In genomic region chr15:102515791-102516190, GRCm38 (mm10) we compare ENCODE assay signal across 10 mouse cellular contexts. TPM values are rescaled to one million over a fixed set of nuclear protein-coding genes. Genes with fewer than 3 reads are reported as not detected.
DNase-seq lines count a peak whose midpoint lies in the region; ATAC-seq and TF ChIP-seq lines count a peak whose summit lies in the region.
"Had no signal": no experiment of that assay in that cellular context is flagged by ENCODE, and none has a peak within 500 bp of the region (broad histone marks: within the 10 kb centered on the region; RNA-seq: fewer than 3 reads in every experiment).

No protein-coding gene starts in this region.

- WGBS in heart, embryonic 11.5 days (ENCODE audit: insufficient replicate concordance), result 58% methylated on average over 4 of the region's 4 CpGs
- WGBS in hindbrain, embryonic 14.5 days, result 54% methylated on average over 4 of the region's 4 CpGs
- 42% methylated on average over 4 of the region's 4 CpGs for whole genome bisulfite sequencing in midbrain, embryonic 14.5 days

- no peak overlapping the region; the same call in 1 of the 2 replicates for H3K9ac ChIP-seq in heart, embryonic 11.5 days (ENCODE audit: low read depth, low read length)
- H3K9ac ChIP-seq in hindbrain, embryonic 14.5 days, result peak overlapping the region; percentile 87
- H3K9ac ChIP-seq in midbrain, embryonic 14.5 days (replicated peaks; ENCODE audit: low read length), result peak overlapping the region; percentile 91

- peaks cover 42% of the 10 kb centered on the region for H3K4me1 ChIP-seq in heart, embryonic 11.5 days (ENCODE audit: control insufficient read depth, insufficient read depth, low read length)
- peaks cover 2% of the 10 kb centered on the region; the same call in 1 of the 2 replicates for H3K4me1 ChIP-seq in cortical plate, adult 2 months (ENCODE audit: control insufficient read depth, insufficient read depth, low read length)
- peaks cover 50% of the 10 kb centered on the region for H3K4me1 ChIP-seq in hindbrain, embryonic 14.5 days (replicated peaks; ENCODE audit: control insufficient read depth, insufficient read depth, low read length)
- H3K4me1 ChIP-seq in midbrain, embryonic 14.5 days (ENCODE audit: control insufficient read depth, insufficient read depth, low read length), result peaks cover 56% of the 10 kb centered on the region

- TF ChIP-seq CTCF in cortical plate, adult 2 months (IDR thresholded peaks at IDR 0.05; ENCODE audit: extremely low read depth, insufficient read depth, low read length), result no peak

- no peaks in the 10 kb centered on the region for H3K27me3 ChIP-seq in heart, embryonic 11.5 days (ENCODE audit: control insufficient read depth, insufficient read depth, low read length)
- no peaks in the 10 kb centered on the region for H3K27me3 ChIP-seq in hindbrain, embryonic 14.5 days (ENCODE audit: control insufficient read depth, insufficient read depth, low read length)
- no peaks in the 10 kb centered on the region for H3K27me3 ChIP-seq in midbrain, embryonic 14.5 days (ENCODE audit: control insufficient read depth, insufficient read depth, low read length)

- no peak overlapping the region for H3K27ac ChIP-seq in heart, embryonic 11.5 days (ENCODE audit: low read depth, low read length)
- 0 out of 2 replicates have a peak overlapping the region, but pooled peaks have one; percentile 69 for H3K27ac ChIP-seq in cortical plate, adult 2 months (ENCODE audit: insufficient read depth, low read length)
- H3K27ac ChIP-seq in hindbrain, embryonic 14.5 days, result peak overlapping the region; percentile 94
- peak overlapping the region; percentile 99 for H3K27ac ChIP-seq in midbrain, embryonic 14.5 days (replicated peaks; ENCODE audit: low read depth, low read length)

- DNase-seq in heart, adult 8-10 months (ENCODE audit: low spot score), result no peak
- no peak for DNase-seq in hindbrain, embryonic 14.5 days (ENCODE audit: low spot score)
- no peak for DNase-seq in midbrain, embryonic 14.5 days
- no peak for DNase-seq in retina, embryonic 14.5 days (ENCODE audit: low spot score)
- no peak for DNase-seq in kidney, adult 8-10 months

- H3K4me2 ChIP-seq in heart, embryonic 11.5 days, result peak overlapping the region; percentile 80
- peak overlapping the region; percentile 69 for H3K4me2 ChIP-seq in hindbrain, embryonic 14.5 days (replicated peaks)
- peak overlapping the region; percentile 65 for H3K4me2 ChIP-seq in midbrain, embryonic 14.5 days (ENCODE audit: low read length)

- no peaks in the 10 kb centered on the region for H3K36me3 ChIP-seq in heart, embryonic 11.5 days (ENCODE audit: control insufficient read depth, insufficient read depth, low read length)
- peaks cover 3% of the 10 kb centered on the region; the same call in 1 of the 2 replicates for H3K36me3 ChIP-seq in hindbrain, embryonic 14.5 days (replicated peaks; ENCODE audit: control insufficient read depth, insufficient read depth)
- H3K36me3 ChIP-seq in midbrain, embryonic 14.5 days (ENCODE audit: control insufficient read depth, insufficient read depth, low read length), result no peaks in the 10 kb centered on the region

- H3K9me3 ChIP-seq in heart, embryonic 11.5 days (replicated peaks; ENCODE audit: control insufficient read depth, low read length), result no peaks in the 10 kb centered on the region
- H3K9me3 ChIP-seq in hindbrain, embryonic 14.5 days (ENCODE audit: control insufficient read depth, low read length), result no peaks in the 10 kb centered on the region
- no peaks in the 10 kb centered on the region for H3K9me3 ChIP-seq in midbrain, embryonic 14.5 days (ENCODE audit: control insufficient read depth, low read length)

- TF ChIP-seq POLR2A in cortical plate, adult 2 months (IDR thresholded peaks at IDR 0.05; ENCODE audit: extremely low read depth, insufficient read depth, low read length), result no peak

- H3K4me3 ChIP-seq in heart, embryonic 11.5 days (ENCODE audit: low read depth, low read length), result peak overlapping the region; percentile 65
- peak overlapping the region; percentile 92 for H3K4me3 ChIP-seq in cortical plate, adult 2 months (ENCODE audit: insufficient read depth, low read length)
- H3K4me3 ChIP-seq in hindbrain, embryonic 14.5 days (replicated peaks; ENCODE audit: low read length), result peak overlapping the region; percentile 72
- peak overlapping the region; percentile 69 for H3K4me3 ChIP-seq in midbrain, embryonic 14.5 days (replicated peaks; ENCODE audit: low read depth, low read length)

- no peak for ATAC-seq in heart, embryonic 11.5 days (replicated peaks; ENCODE audit: insufficient number of reproducible peaks, low FRiP score, low TSS enrichment)
- no peak for ATAC-seq in hindbrain, embryonic 14.5 days (ENCODE audit: low FRiP score)
- no peak for ATAC-seq in midbrain, embryonic 14.5 days (ENCODE audit: low FRiP score, low TSS enrichment)
- no peak for ATAC-seq in monocyte, adult 5-6 weeks (replicated peaks; ENCODE audit: insufficient number of reproducible peaks, low FRiP score, low TSS enrichment, poor library complexity, severe bottlenecking)

RNA-seq across cellular contexts. Expression of gene Map3k12, which starts 1.1 kb away (rescaled TPM):
- 10.0 and 10.9 TPM in 2 replicates for polyA plus RNA-seq in heart, embryonic 11.5 days (2014; fragmentation: Nextera tagmentation; extraction: Ambion mirVana)
- 1 to 10 TPM; 1.7 to 2.8 (median 2.3) TPM for total RNA-seq in heart, adult 8-10 months (2022)
- polyA plus RNA-seq in cortical plate, adult 2 months (2012; rRNA removed), result 98.9 and 105 TPM in 2 replicates
- polyA plus RNA-seq in hindbrain, embryonic 14.5 days (2014; fragmentation: Nextera tagmentation; extraction: Ambion mirVana), result 43.9 and 47.5 TPM in 2 replicates
- polyA plus RNA-seq in midbrain, embryonic 14.5 days (2014; fragmentation: Nextera tagmentation; extraction: Ambion mirVana), result 44.2 and 47.9 TPM in 2 replicates
- total RNA-seq in monocyte, adult 5-6 weeks (2017), result 0.32 to 1.2 TPM (median 0.97 TPM) in 3 replicates

RNA-seq across cellular contexts. Expression of gene Tarbp2, which starts 2.2 kb away (rescaled TPM):
- 97.7 and 108 TPM in 2 replicates for polyA plus RNA-seq in heart, embryonic 11.5 days (2014; fragmentation: Nextera tagmentation; extraction: Ambion mirVana)
- 10 to 100 TPM; 38.8 to 50.0 (median 44.7) TPM for total RNA-seq in heart, adult 8-10 months (2022)
- polyA plus RNA-seq in cortical plate, adult 2 months (2012; rRNA removed), result 62.7 and 74.0 TPM in 2 replicates
- 77.8 and 86.7 TPM in 2 replicates for polyA plus RNA-seq in hindbrain, embryonic 14.5 days (2014; fragmentation: Nextera tagmentation; extraction: Ambion mirVana)
- 76.3 and 90.7 TPM in 2 replicates for polyA plus RNA-seq in midbrain, embryonic 14.5 days (2014; fragmentation: Nextera tagmentation; extraction: Ambion mirVana)
- 16.2 to 27.3 TPM (median 20.8 TPM) in 3 replicates for total RNA-seq in monocyte, adult 5-6 weeks (2017)

RNA-seq across cellular contexts. Expression of gene Npff, which starts 9.0 kb away (rescaled TPM):
- polyA plus RNA-seq in heart, embryonic 11.5 days (2014; fragmentation: Nextera tagmentation; extraction: Ambion mirVana), result 0.68 and 1.2 TPM in 2 replicates
- total RNA-seq in heart, adult 8-10 months (2022), result 1 to 10 TPM in 3 of 4 experiments, under 1 TPM in 1; 0.65 to 2.2 (median 1.9) TPM
- 5.8 and 6.1 TPM in 2 replicates for polyA plus RNA-seq in cortical plate, adult 2 months (2012; rRNA removed)
- 5.0 and 8.6 TPM in 2 replicates for polyA plus RNA-seq in hindbrain, embryonic 14.5 days (2014; fragmentation: Nextera tagmentation; extraction: Ambion mirVana)
- 1.3 and 2.7 TPM in 2 replicates for polyA plus RNA-seq in midbrain, embryonic 14.5 days (2014; fragmentation: Nextera tagmentation; extraction: Ambion mirVana)
- total RNA-seq in monocyte, adult 5-6 weeks (2017), result 2.3 to 5.9 TPM in 2 of 3 replicates, not detected in the other

RNA-seq across cellular contexts. Expression of gene Gm10337, which starts 12.3 kb away (rescaled TPM):
- polyA plus RNA-seq in heart, embryonic 11.5 days (2014; fragmentation: Nextera tagmentation; extraction: Ambion mirVana), result 2.7 TPM in 1 of 2 replicates, not detected in the other
- total RNA-seq in heart, adult 8-10 months (2022), result not detected
- not detected in 2 replicates for polyA plus RNA-seq in cortical plate, adult 2 months (2012; rRNA removed)
- 9.6 and 17.2 TPM in 2 replicates for polyA plus RNA-seq in hindbrain, embryonic 14.5 days (2014; fragmentation: Nextera tagmentation; extraction: Ambion mirVana)
- polyA plus RNA-seq in midbrain, embryonic 14.5 days (2014; fragmentation: Nextera tagmentation; extraction: Ambion mirVana), result 9.6 TPM in 1 of 2 replicates, not detected in the other
- total RNA-seq in monocyte, adult 5-6 weeks (2017), result not detected in 3 replicates
- total RNA-seq: MEL had no signal
- polyA plus RNA-seq: testis, adult 2 months had no signal

RNA-seq across cellular contexts. Expression of gene Pcbp2, which starts 45.5 kb away (rescaled TPM):
- 187 and 213 TPM in 2 replicates for polyA plus RNA-seq in heart, embryonic 11.5 days (2014; fragmentation: Nextera tagmentation; extraction: Ambion mirVana)
- total RNA-seq in heart, adult 8-10 months (2022), result 100 to 1,000 TPM; 452 to 509 (median 465) TPM
- polyA plus RNA-seq in cortical plate, adult 2 months (2012; rRNA removed), result 415 and 432 TPM in 2 replicates
- 158 and 166 TPM in 2 replicates for polyA plus RNA-seq in hindbrain, embryonic 14.5 days (2014; fragmentation: Nextera tagmentation; extraction: Ambion mirVana)
- polyA plus RNA-seq in midbrain, embryonic 14.5 days (2014; fragmentation: Nextera tagmentation; extraction: Ambion mirVana), result 187 TPM in 2 replicates
- 106 to 183 TPM (median 119 TPM) in 3 replicates for total RNA-seq in monocyte, adult 5-6 weeks (2017)
